Mouse (Mus musculus): Measurements from ENCODE around the gene Ppp1r21. TPM values are rescaled to one million over a fixed set of nuclear protein-coding genes. Genes with fewer than 3 reads are reported as not detected.

Gene Ppp1r21
- polyA plus RNA-seq, 2 experiments: 25.1 to 35.7 TPM

GRCm38 (mm10) chr17:88569807-88570540 lies 40.1 kb downstream of the Ppp1r21 start:
- DNase-seq (ENCODE audit: low spot score) (no peak), ATAC-seq (ENCODE audit: low FRiP score, low read depth) (no peak)
- H3K4me2 ChIP-seq (replicated peaks; ENCODE audit: low read depth, low read length, severe bottlenecking): no peak overlapping the region
- TF ChIP-seq POLR2A (IDR thresholded peaks at IDR 0.05; ENCODE audit: borderline replicate concordance, extremely low read depth, insufficient read depth, insufficient read length): no peak
- H3K27ac ChIP-seq (replicated peaks; ENCODE audit: low read depth, low read length): no peak overlapping the region
- H3K9ac ChIP-seq (ENCODE audit: low read depth, low read length, severe bottlenecking): no peak overlapping the region
- H3K36me3 ChIP-seq (ENCODE audit: control insufficient read depth, insufficient read depth, low read length): peaks cover 73% of the 10 kb centered on the region
- H3K4me3 ChIP-seq (replicated peaks; ENCODE audit: low read length): no peak overlapping the region
- H3K9me3 ChIP-seq (ENCODE audit: control insufficient read depth, low read length): no peaks in the 10 kb centered on the region
- H3K27me3 ChIP-seq (ENCODE audit: control insufficient read depth, insufficient read depth, low read length): no peaks in the 10 kb centered on the region
- H3K4me1 ChIP-seq (ENCODE audit: control insufficient read depth, insufficient read depth, low read length): no peaks in the 10 kb centered on the region
- WGBS: 88% methylated on average over 10 of the region's 10 CpGs

- no peak for TF ChIP-seq POLR2A (IDR thresholded peaks at IDR 0.05; ENCODE audit: borderline replicate concordance, extremely low read depth, insufficient read depth, insufficient read length)
- ATAC-seq (ENCODE audit: low FRiP score, low read depth) (no peak), DNase-seq (ENCODE audit: low spot score) (no peak)
- H3K9me3 ChIP-seq (ENCODE audit: control insufficient read depth, low read length): no peaks in the 10 kb centered on the region
- H3K4me2 ChIP-seq (replicated peaks; ENCODE audit: low read depth, low read length, severe bottlenecking): no peak overlapping the region
- 76% methylated on average over 11 of the region's 11 CpGs for WGBS
- H3K27me3 ChIP-seq (ENCODE audit: control insufficient read depth, insufficient read depth, low read length): no peaks in the 10 kb centered on the region
- H3K36me3 ChIP-seq (ENCODE audit: control insufficient read depth, insufficient read depth, low read length): peaks cover 70% of the 10 kb centered on the region
- no peaks in the 10 kb centered on the region for H3K4me1 ChIP-seq (ENCODE audit: control insufficient read depth, insufficient read depth, low read length)
- H3K9ac ChIP-seq (ENCODE audit: low read depth, low read length, severe bottlenecking): no peak overlapping the region
- no peak overlapping the region for H3K4me3 ChIP-seq (replicated peaks; ENCODE audit: low read length)
- no peak overlapping the region for H3K27ac ChIP-seq (replicated peaks; ENCODE audit: low read depth, low read length)
Measured at GRCm38 (mm10) chr17:88570784-88571183, 40.9 kb downstream of the Ppp1r21 start.

- Histone ChIP-seq H3K36me3 (ENCODE audit: control insufficient read depth, insufficient read depth, low read length) (peaks cover 66% of the 10 kb centered on the region), H3K4me1 (ENCODE audit: control insufficient read depth, insufficient read depth, low read length) (no peaks in the 10 kb centered on the region), H3K9me3 (ENCODE audit: control insufficient read depth, low read length) (no peaks in the 10 kb centered on the region), H3K27me3 (ENCODE audit: control insufficient read depth, insufficient read depth, low read length) (no peaks in the 10 kb centered on the region), H3K27ac (replicated peaks; ENCODE audit: low read depth, low read length) (no peak overlapping the region), H3K4me2 (replicated peaks; ENCODE audit: low read depth, low read length, severe bottlenecking) (no peak overlapping the region), H3K9ac (ENCODE audit: low read depth, low read length, severe bottlenecking) (no peak overlapping the region), H3K4me3 (replicated peaks; ENCODE audit: low read length) (no peak overlapping the region)
- ATAC-seq (ENCODE audit: low FRiP score, low read depth): no peak
- TF ChIP-seq POLR2A (IDR thresholded peaks at IDR 0.05; ENCODE audit: borderline replicate concordance, extremely low read depth, insufficient read depth, insufficient read length): no peak
- no peak for DNase-seq (ENCODE audit: low spot score)
- WGBS: 70% methylated on average over 5 of the region's 5 CpGs
Measured at GRCm38 (mm10) chr17:88574811-88575210, 44.9 kb downstream of the Ppp1r21 start.

- WGBS: 88% methylated on average over 20 of the region's 20 CpGs
Measured at GRCm38 (mm10) chr17:88578522-88579242, 48.8 kb downstream of the Ppp1r21 start.

GRCm38 (mm10) chr17:88580556-88580955 lies 50.6 kb downstream of the Ppp1r21 start:
- WGBS: 80% methylated on average over 6 of the region's 6 CpGs
- no peaks in the 10 kb centered on the region for H3K27me3 ChIP-seq (ENCODE audit: control insufficient read depth, insufficient read depth, low read length)
- H3K4me3 ChIP-seq (replicated peaks; ENCODE audit: low read length): no peak overlapping the region
- H3K27ac ChIP-seq (replicated peaks; ENCODE audit: low read depth, low read length): no peak overlapping the region
- H3K9ac ChIP-seq (ENCODE audit: low read depth, low read length, severe bottlenecking): no peak overlapping the region
- peaks cover 56% of the 10 kb centered on the region for H3K36me3 ChIP-seq (ENCODE audit: control insufficient read depth, insufficient read depth, low read length)
- DNase-seq (ENCODE audit: low spot score): no peak
- no peak for TF ChIP-seq POLR2A (IDR thresholded peaks at IDR 0.05; ENCODE audit: borderline replicate concordance, extremely low read depth, insufficient read depth, insufficient read length)
- H3K4me2 ChIP-seq (replicated peaks; ENCODE audit: low read depth, low read length, severe bottlenecking): no peak overlapping the region
- no peaks in the 10 kb centered on the region for H3K4me1 ChIP-seq (ENCODE audit: control insufficient read depth, insufficient read depth, low read length)
- no peak for ATAC-seq (ENCODE audit: low FRiP score, low read depth)
- no peaks in the 10 kb centered on the region for H3K9me3 ChIP-seq (ENCODE audit: control insufficient read depth, low read length)

More at GRCm38 (mm10) chr17:88578522-88579242, 48.8 kb downstream of the Ppp1r21 start:
- ATAC-seq (ENCODE audit: low FRiP score, low read depth) (no peak), DNase-seq (ENCODE audit: low spot score) (no peak)
- Histone ChIP-seq H3K4me1 (ENCODE audit: control insufficient read depth, insufficient read depth, low read length) (no peaks in the 10 kb centered on the region), H3K27ac (replicated peaks; ENCODE audit: low read depth, low read length) (no peak overlapping the region), H3K4me3 (replicated peaks; ENCODE audit: low read length) (no peak overlapping the region), H3K9me3 (ENCODE audit: control insufficient read depth, low read length) (no peaks in the 10 kb centered on the region), H3K9ac (ENCODE audit: low read depth, low read length, severe bottlenecking) (no peak overlapping the region), H3K27me3 (ENCODE audit: control insufficient read depth, insufficient read depth, low read length) (no peaks in the 10 kb centered on the region), H3K36me3 (ENCODE audit: control insufficient read depth, insufficient read depth, low read length) (peaks cover 51% of the 10 kb centered on the region), H3K4me2 (replicated peaks; ENCODE audit: low read depth, low read length, severe bottlenecking) (no peak overlapping the region)
- TF ChIP-seq POLR2A (IDR thresholded peaks at IDR 0.05; ENCODE audit: borderline replicate concordance, extremely low read depth, insufficient read depth, insufficient read length): no peak
